Mouse (Mus musculus): ENCODE measurements around the gene Alyref.
A peak's percentile ranks its signal among the peaks of the same experiment; 100 is the strongest.

The Alyref gene

GRCm38 (mm10) chr11:120626785-120627467, 28.8 kb upstream of the Alyref start:
- no peak for DNase-seq (ENCODE audit: low read depth, low spot score)

GRCm38 (mm10) chr11:120625152-120625775, 27.1 kb upstream of the Alyref start, which contains the start of gene Sirt7:
Gene Sirt7, minus strand, starts transcription at chr11:120625240.
- DNase-seq (ENCODE audit: low read depth, low spot score) = no peak

DNA sequence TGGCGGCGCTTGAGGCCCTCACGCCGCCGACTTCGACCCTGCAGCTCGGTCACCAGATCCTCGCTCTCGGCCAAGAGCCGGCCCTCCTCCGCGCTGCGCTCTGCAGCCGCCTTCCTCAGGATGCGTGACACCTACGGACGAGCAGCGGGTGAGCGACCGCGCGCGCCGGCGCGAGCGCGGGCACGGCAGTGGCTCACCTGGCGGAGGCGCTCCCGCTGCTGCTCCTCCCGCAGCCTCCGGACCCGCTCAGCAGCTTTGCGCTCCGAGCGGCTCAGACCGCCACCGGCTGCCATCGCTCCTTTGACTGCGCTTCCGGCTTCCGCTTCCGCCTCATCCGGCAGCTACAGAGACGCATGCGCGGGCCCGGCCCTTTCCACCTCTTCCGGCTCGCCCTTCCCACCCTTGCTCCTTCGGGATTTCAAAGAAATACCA, 26.5 kb upstream of the Alyref start:
- DNase-seq (ENCODE audit: low read depth, low spot score) = peak; percentile 81

GRCm38 (mm10) chr11:120623961-120624679, 26.0 kb upstream of the Alyref start:
- peak; percentile 81 for DNase-seq (ENCODE audit: low read depth, low spot score)

- no peak for DNase-seq (ENCODE audit: low read depth, low spot score)
Observed at GRCm38 (mm10) chr11:120622805-120623204, 24.6 kb upstream of the Alyref start.

DNA sequence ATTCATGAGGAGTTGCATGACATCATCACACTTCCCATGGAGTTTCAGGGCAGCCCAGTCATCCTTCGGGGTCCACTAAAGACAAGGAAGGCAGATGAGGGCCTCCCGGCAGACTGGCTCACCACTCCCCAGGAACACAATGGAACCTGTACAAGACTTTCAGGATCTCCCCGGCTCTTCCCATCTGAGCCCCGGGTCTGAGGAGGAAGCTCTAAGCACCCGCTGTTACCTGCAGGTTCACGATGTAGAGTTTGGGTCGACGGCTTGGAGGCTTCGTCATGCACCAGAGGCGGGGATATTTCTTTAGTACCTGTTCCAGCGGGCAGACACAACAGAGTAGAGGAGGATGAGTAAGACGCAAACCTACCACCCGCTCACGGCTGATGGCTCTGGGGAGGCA, 22.0 kb upstream of the Alyref start:
- DNase-seq (ENCODE audit: low read depth, low spot score) = no peak

DNA sequence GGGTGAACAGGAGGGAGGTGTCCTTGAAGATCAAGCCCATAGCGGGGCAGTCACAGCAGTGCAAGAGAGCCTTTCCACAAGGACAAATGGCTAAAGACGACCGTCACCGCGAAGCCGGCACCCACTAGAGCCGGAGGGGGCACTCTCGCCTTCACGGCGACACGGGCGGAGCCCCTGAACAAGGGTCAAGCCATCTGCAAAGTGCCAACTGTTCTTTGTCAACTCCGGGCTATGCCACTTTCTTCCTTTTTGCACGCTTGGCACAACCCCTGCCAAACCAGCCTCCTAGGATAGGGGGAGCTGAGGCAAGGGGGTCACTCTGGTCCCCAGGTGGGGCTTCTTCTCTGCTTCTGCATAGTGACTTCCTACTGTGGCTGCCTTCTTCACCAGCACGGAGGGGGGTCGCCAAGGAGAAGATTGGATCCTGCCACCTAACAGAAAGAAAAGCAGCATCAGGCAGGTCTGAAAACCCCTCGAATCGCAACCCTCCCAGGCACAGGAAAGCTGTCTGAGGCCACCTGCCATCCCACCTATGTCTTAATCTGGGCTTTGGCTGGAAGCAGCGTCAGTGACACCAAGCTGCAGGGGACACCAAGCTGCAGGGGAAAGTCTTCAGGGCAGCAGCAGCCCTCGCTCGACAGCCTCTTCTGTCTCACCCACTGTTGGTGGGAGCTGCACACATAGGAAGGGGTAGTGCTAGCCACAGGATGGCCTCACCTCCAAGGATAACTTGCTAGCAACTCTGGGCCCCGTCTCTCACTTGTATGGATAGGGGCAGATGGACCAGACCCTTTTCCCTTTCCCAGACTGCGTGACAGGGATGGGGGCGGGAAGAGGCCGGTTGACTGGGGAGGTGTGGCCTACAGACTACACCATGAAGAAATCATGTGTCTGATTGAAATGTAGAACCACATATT, 20.7 kb upstream of the Alyref start:
- DNase-seq (ENCODE audit: low read depth, low spot score) = no peak

- peak; percentile 92 for DNase-seq (ENCODE audit: low read depth, low spot score)
Observed at GRCm38 (mm10) chr11:120617519-120618112, 19.5 kb upstream of the Alyref start, which contains the start of gene Pcyt2. Gene Pcyt2, minus strand, starts transcription at chr11:120617936.

- DNase-seq (ENCODE audit: low read depth, low spot score) = no peak
Observed at GRCm38 (mm10) chr11:120616617-120617294, 18.6 kb upstream of the Alyref start.

DNA sequence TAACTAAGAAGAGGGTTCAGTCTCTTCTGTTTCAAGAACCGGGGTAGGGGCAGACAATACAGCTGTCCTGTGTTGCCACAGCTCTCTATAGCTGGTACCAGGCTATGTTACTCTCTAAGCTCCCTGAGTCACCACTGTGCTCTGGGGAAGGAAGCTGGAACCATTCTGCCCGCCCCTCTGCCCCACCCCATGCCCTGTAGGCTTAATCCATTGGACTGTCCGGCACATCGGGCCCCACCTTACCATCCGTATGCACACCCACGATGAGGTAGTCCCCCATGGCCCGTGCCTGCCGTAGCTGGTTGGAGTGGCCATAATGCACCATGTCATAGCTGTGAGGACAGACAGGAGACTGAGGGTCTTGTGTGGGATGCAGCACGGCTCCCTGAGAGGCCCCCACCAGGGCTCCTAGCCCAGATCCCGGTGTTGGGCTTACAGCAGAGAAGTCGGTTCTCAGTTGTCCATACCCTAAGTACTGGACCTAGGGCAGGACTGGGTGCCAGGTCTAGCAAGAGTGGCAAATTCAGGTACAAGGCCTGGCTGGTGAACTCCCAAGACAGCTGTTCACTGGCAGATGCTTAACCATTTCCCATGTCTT, 17.5 kb upstream of the Alyref start:
- DNase-seq (ENCODE audit: low read depth, low spot score) = no peak

DNA sequence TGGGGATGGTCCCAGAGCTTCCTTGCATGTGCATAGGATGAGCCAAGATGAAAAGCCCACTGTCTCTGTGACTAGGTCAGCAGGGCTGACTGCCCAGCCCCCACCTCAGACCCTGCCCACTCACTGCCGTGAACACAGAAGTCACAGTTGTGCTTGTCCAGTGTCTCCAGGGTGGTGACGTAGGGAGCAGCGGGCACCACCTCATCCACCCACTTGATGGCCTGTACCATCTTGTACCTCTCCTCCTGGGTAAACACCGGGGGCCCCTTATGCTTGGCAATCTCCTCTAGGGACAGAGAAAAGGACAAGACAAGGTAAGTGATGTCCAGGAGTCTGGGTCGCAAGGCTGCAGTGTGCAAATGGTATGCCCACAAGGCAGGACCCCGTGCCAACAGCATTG, 17.0 kb upstream of the Alyref start:
- no peak for DNase-seq (ENCODE audit: low read depth, low spot score)

- no peak for DNase-seq (ENCODE audit: low read depth, low spot score)
Observed at GRCm38 (mm10) chr11:120613976-120614375, 15.8 kb upstream of the Alyref start.

DNA sequence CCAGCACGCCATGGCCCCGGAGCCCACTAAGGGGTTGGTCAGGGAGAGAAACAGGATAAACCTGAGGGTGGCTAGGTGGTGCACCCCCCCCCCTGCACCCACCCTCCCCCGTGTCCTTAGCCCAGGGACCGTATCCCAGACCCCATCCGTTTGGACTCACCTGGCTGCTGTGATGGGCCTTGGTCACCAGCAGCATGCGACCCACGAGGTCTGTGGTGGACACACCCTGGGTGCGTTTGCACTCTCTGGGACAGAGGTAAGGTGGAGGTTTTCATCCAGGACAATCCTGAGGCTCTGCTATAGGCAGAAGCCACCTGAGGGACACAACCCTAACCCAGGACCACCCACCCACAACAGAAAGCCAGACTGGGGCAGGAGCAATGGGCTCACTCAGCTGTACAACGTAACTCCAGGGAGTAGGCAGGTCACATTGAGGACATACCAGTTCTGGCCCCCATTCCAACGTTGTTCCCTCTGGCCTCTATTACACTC, 15.4 kb upstream of the Alyref start:
- no peak for DNase-seq (ENCODE audit: low read depth, low spot score)

DNA sequence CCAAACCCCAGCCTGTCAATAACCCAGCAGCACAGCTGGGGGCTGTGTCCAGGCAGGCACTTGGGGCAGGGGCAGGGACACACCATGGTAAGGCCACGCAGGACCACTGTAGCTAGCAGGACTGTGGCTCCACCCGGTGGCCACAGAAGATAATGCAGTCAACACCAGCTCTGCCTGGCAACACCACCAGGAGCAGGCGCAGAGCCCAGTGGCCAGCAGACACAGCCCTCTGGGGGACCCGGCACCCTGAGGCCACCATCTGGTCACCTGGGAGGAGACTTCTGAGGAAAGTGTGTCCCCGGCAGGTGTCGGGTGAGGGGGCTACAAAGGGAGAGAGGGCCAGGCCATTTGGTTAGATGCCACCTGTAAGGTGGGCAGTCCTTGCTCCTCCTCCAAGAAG, 14.6 kb upstream of the Alyref start:
- peak; percentile 59 for DNase-seq (ENCODE audit: low read depth, low spot score)

DNA sequence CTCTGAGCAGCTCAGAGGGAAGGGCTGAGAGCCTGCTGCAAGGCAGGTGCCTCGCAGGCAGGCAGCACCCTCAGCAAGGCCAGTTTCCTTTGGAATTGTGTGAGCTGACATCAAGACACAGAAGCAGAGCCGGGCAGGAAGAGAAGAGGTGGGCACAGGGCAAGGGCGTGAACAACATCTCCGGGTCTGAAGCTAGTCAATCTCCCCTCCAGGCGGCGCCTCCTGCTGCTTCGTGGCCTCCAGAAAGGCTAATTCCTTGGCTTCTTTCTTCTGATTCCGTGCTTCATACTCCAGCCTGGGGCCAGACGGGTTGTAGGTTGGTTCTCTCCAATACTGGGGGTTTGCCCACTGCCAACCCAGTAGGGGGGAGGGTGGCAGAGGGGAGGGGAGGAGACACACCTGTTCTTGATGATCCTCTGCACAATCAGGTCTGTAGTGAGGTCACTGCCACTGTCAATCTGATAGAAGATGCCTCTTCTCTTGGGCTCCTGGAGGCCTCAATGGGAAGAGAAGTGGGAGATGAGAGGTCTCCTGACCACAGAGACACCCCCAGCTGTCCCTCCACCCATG, 12.4 kb upstream of the Alyref start:
- DNase-seq (ENCODE audit: low read depth, low spot score) = no peak

DNA sequence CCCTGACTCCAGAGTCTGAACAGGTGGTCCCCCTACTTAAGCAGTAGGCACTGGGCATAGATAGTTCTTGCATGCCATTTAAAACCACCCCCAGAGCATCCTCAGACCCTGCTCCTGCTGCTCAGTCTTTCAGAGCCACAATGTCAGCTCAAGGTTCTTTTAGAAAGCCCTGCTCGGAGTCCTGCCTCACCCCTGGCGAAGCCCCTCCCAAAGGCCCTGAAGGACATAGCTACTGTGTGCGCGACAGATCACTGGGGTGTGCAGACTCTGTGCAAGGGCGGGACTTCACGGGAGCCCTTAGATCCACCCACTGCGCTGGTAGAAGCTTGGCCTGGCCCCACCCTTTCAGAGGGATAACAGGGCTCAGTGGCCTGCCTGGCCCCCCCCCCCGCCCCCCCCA, 11.1 kb upstream of the Alyref start:
- DNase-seq (ENCODE audit: low read depth, low spot score) = peak; percentile 87

GRCm38 (mm10) chr11:120608241-120609034, 10.3 kb upstream of the Alyref start, which contains the start of gene Npb:
Gene Npb, plus strand, starts transcription at chr11:120608477.
- DNase-seq (ENCODE audit: low read depth, low spot score) = no peak

DNA sequence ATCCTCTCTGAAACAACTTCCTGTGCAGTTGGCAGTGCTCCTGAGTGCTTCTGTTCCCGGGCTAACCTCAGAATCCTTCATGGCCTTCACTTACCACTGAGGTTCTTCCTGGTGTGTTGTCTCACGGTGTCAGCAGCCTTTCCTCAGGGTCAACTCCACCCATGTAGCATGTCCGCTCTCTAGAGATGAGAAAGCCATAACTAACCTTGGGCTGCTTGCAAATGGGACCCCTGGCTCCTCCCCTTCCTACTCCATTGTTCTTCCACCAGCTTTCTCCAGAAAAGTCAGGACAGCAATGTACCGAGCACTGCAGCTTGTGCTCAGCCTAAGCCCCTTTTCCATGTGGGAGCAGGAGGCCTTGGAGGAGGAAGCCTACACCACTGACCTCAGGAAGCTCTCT, 8.6 kb upstream of the Alyref start:
- DNase-seq (ENCODE audit: low read depth, low spot score) = no peak

DNA sequence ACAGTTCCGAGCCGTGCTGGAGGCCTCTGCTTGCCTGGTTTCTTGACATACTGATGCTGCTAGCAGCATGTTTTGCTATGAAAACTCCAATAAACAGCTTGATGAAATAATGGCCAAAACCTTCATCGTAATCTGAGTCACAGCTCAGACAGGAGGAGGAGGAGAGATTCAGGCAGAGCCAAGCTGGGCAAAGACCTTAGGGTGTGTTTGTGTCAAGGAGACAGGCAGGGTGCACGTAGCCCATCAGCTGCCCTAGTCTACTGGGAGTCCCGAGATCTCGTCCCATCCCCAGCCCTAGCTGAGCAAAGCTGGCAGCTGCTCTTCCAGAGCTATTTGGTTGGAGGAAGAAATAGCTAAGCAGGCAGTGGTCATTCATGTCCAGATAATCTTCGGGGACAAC, 7.5 kb upstream of the Alyref start:
- no peak for DNase-seq (ENCODE audit: low read depth, low spot score)
